Mouse (Mus musculus) left cerebral cortex, adult 2 months (tissue): ENCODE measurements around the gene C1qtnf9. TPM values are rescaled to one million over a fixed set of nuclear protein-coding genes. Genes with fewer than 3 reads are reported as not detected.
A peak's percentile ranks its signal among the peaks of the same experiment; 100 is the strongest.

ENCODE experiments used
- DNase-seq, 2 experiments: peaks; one replicate each; pipeline ENCODE4 v3.0.0; 2021 to 2022; ENCODE audit warnings: low spot score in 2 of 2, mixed read lengths in 1 of 2; ENCODE audit errors: extremely low spot score in 1 of 2
- H3K27ac ChIP-seq: fragments of 200-600 bp; 2 replicates; pipeline ENCODE4 v1.8.1; 2022
- H3K4me3 ChIP-seq: fragments of 200-600 bp; 2 replicates; pipeline ENCODE4 v1.8.1; 2022
- CTCF ChIP-seq: fragments of 200-600 bp; IDR thresholded peaks from 2 replicates; pipeline ENCODE4 v1.8.1; 2022; ENCODE audit warnings: antibody characterized with exemption, mild to moderate bottlenecking, moderate library complexity
- intact Hi-C: fragments of 180-260 bp; cut with DNase I; formaldehyde crosslinking; loops from one replicate; pipeline ENCODE4 v1.15.1; 2025
- total RNA-seq, 2 experiments: library from RNA; stranded (reverse); gene quantifications; 2 replicates each; pipeline ENCODE4 v1.2.3; 2021

The C1qtnf9 gene
- total RNA-seq, 2 experiments from 2014 or later: 0.23 to 0.30 TPM

DNA sequence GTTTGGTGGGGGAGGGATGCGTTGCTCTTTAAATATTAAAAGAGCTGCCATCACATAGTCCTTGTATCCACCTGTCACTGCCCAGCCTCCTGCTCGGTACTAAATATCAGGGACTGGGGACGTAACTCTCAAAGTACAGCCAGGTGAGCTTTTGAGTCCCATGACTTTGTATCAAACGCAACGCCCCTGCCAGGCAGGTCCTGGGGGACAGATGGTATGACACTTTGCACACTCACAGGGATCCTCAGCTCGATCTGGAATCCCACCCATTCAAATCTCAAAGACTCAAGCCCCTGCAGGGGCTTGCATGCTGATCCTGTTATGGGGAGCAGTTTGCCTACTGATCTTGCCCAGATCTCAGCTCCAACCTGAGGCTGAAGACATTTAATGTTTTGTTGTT lies 2.7 kb downstream of the C1qtnf9 start:
- Histone ChIP-seq H3K27ac (no peak overlapping the region), H3K4me3 (no peak overlapping the region)
- TF ChIP-seq CTCF: no peak
- intact Hi-C loops: loop anchor here (2.0 to 5.0 kb wide), 3 partner anchors 60 to 258 kb away; no protein-coding TSS in a partner anchor
- no peak for DNase-seq

DNA sequence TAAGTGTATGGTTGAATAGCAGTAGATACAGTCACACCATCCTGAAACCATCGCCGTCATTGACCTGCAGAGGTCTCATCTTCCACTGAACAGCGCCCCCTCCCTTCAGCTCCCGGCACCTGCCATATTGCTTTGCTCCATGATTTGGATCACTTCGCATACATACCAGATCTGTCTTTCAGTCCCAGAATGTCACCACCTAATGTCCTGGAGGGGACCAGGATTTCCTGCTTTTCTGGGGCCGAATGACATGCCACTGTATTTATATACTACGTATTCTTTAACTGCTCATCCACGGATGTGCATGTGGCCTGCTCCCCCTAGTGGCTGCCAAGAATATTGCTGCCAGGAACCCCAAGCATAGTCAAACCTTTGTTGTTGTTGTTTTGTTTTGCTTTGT lies 3.1 kb downstream of the C1qtnf9 start:
- Histone ChIP-seq H3K27ac (no peak overlapping the region), H3K4me3 (peak overlapping the region; percentile 46)
- DNase-seq: peak; percentile 61 to 66
- peak; percentile 95 for TF ChIP-seq CTCF
- intact Hi-C loops: loop anchor here (2.0 to 5.0 kb wide), 3 partner anchors 60 to 258 kb away; no protein-coding TSS in a partner anchor

DNA sequence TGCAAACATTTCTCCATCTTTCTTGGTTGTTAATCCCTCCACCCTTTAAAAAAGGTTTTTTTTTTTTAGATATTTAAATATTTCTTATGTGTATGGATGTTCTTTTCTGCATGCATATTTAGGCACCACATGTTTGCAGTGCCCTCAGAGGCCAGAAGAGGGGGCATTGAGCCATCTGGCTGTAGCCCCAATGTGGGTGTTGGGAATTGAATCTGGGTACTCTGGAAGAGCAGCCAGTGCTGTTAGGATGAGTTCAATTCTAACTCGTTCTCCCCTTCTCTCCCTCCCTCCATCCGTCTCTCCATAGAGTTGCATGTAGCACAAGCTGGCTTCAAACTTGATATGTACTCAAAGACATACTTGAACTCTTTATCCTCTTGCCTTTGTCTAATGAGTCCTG lies 5.5 kb downstream of the C1qtnf9 start:
- H3K27ac ChIP-seq: no peak overlapping the region
- intact Hi-C loops: loop anchor here (5.0 kb wide), 1 partner anchor 246 kb away; no protein-coding TSS in a partner anchor
- H3K4me3 ChIP-seq: no peak overlapping the region
- no peak; the same call in 1 of the 2 replicates for TF ChIP-seq CTCF
- no peak for DNase-seq

DNA sequence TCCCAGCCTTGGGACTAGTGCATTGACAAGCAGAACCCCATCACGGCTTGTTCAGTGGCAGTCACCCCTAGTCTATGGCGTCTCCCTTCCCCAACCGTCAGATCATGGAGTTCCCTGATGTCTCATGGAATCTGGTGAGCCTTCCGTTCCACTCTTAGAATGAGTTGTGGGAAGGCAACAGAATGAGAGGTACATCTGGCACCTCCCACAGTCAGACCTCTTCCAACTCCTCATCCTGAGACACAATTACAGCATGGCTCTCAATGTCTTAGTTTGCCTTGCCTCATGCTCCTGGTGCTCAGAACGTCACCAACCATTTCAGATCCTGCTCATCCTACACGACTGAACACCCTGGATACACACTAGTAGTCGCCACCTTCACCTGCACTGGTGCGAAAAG lies 8.6 kb downstream of the C1qtnf9 start:
- Histone ChIP-seq H3K4me3 (no peak overlapping the region), H3K27ac (no peak overlapping the region)
- intact Hi-C loops: no loop called here
- TF ChIP-seq CTCF: no peak
- DNase-seq: no peak

DNA sequence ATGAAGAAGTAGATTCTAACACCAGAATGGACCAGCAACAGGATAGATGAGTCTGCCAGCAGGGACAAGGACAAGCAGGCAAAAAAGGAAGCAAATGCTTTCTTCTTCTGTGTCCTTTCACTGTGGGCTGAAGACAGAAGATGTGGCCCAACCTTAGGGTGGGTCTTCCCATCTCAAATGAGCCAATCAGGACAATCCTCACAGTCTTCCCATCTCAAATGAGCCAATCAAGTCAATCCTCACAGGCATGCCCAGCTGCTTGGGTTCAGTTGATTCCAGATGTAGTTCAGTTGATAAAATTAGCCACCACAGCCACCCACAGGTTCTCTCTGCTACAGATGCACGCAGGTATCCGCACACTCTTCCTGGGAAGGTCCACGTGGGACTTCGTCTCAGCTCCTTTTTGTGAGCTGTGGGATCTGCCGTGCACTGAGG lies 9.6 kb downstream of the C1qtnf9 start:
- intact Hi-C loops: no loop called here
- DNase-seq: no peak
- H3K4me3 ChIP-seq: no peak overlapping the region
- no peak overlapping the region for H3K27ac ChIP-seq
- TF ChIP-seq CTCF: no peak

DNA sequence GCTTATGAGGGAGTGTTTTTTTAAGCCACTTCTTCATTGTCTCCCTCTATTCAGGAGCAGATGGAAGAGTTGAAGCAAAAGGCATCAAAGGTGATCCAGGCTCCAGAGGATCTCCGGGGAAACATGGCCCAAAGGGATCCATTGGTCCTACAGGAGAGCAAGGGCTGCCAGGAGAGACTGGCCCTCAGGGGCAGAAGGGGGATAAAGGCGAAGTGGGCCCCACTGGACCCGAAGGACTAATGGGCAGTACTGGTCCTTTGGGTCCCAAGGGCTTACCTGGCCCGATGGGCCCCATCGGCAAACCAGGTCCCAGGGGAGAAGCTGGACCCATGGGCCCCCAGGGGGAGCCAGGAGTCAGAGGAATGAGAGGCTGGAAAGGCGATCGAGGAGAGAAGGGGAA lies 11.3 kb downstream of the C1qtnf9 start:
- Histone ChIP-seq H3K27ac (no peak overlapping the region), H3K4me3 (no peak overlapping the region)
- no peak for TF ChIP-seq CTCF
- DNase-seq: no peak
- intact Hi-C loops: no loop called here

DNA sequence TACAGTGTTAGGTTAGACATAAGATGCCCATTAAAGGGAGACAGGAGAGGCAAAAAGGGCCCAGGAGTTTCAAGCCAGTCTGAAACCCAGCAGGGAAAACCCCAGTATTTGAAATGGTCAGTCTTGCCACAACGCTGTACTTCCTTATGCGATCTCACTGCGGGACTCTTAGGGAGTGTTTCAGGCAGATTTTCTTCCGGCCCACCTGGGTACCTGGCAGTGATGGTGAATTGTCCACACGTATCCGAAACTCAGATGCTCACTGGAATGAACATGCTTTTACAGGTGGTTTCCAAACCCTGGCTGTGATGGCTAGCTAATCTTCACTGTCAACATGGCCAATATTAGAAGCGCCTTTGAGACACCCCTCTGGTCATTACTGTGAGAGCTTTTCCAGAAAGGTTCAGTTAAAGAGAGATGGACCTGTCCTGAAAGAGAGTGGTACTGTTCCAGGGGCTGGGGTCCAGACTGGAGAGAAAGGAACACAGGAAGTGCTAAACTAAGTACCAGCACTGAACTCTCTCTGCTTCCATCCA lies 14.3 kb downstream of the C1qtnf9 start:
- H3K27ac ChIP-seq: no peak overlapping the region
- H3K4me3 ChIP-seq: no peak overlapping the region
- TF ChIP-seq CTCF: no peak
- no peak for DNase-seq
- intact Hi-C loops: no loop called here

DNA sequence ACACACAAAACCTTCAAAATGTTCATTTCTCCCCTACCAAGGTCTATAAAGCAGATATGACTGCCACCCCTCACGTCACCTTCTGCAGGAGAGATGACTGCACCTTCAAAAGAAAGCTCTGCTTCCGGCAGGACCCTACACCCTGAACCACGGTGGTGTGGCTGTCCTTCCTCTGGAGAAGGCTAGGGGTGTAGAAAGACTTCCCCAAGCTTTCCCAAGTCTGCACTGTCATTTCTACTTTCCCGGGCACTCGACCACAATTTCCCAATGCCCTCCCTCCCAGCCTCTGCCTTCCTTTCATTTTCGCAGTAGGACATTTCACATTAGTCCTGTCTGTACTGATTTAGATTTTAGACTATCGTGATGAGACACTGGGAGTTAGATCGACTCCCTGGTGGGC lies 15.3 kb downstream of the C1qtnf9 start:
- Histone ChIP-seq H3K4me3 (no peak overlapping the region), H3K27ac (no peak overlapping the region)
- no peak for DNase-seq
- no peak for TF ChIP-seq CTCF
- intact Hi-C loops: no loop called here

DNA sequence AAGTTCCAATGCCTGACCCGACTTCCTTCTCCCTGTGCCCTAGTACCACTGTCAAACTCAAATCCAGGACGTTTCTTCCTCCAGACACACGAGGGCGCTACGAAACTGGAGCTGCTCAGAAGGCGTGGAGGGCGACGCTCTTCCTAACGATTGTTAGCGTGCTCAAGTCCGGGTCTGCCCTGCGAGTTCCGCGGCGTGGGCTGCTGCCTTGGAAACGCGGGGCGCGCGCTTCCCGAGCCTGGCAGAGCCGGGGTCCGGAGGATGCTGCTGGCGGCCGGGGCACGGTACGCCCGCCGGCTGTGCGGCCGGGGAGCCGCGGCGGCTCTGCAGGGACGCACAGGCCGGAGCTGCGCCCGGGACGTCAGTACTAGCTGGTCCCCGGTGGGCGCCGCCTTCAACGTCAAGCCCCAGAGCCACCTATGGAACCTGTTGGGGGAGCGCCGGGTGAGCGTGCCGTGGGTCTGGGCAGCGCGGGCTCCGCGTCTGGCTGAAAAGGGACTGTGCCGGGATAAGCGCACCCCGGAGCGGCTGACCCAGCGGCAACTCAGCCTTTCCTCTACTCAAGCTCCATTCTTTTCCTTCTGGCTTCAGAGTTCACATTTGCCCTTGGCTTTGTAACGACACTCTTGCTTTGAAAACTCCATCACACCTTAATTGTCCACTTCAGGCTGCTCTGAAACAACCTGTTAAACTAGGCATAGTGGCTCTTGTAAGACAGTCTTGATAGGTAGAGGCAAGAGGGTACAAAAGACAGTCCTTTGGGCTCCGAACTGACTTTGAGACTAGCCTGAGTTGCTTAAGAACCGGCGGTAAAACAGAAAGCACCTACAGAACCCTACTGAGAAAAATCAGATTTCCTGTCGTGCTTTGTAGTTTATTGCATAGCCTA lies 16.7 kb downstream of the C1qtnf9 start, which contains the start of gene Mipep:
Gene Mipep, plus strand, starts transcription at position 147 of the 889 bp plus-strand sequence.
- peak; percentile 89 for TF ChIP-seq CTCF
- peak within 1 kb of the TSS; percentile 86 for H3K27ac ChIP-seq
- intact Hi-C loops: no loop called here
- peak within 1 kb of the TSS; percentile 80 for H3K4me3 ChIP-seq
- DNase-seq: peak; percentile 83 to 85

DNA sequence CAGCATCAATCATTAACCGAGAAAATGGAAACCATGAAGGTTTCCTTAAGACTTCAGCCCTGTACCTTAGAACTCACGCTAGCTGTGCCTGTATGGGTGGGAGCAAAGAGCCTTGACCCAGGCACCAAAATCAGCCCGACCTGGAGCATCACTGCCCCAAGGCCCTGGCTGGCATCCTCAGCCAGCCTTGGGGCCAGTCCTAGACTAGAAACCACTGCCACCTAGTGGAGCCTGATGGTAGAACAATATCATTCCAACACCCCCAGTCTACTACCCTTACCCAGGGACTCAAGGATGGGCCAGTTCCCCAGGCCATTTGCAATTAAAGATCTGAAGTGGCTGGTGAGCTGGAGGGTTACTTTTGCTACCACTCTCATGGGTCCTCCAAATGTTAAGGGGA lies 22.2 kb downstream of the C1qtnf9 start:
- peak; percentile 48 to 55 for DNase-seq
- TF ChIP-seq CTCF: peak; percentile 78
- H3K4me3 ChIP-seq: no peak overlapping the region
- H3K27ac ChIP-seq: no peak overlapping the region
- intact Hi-C loops: no loop called here

DNA sequence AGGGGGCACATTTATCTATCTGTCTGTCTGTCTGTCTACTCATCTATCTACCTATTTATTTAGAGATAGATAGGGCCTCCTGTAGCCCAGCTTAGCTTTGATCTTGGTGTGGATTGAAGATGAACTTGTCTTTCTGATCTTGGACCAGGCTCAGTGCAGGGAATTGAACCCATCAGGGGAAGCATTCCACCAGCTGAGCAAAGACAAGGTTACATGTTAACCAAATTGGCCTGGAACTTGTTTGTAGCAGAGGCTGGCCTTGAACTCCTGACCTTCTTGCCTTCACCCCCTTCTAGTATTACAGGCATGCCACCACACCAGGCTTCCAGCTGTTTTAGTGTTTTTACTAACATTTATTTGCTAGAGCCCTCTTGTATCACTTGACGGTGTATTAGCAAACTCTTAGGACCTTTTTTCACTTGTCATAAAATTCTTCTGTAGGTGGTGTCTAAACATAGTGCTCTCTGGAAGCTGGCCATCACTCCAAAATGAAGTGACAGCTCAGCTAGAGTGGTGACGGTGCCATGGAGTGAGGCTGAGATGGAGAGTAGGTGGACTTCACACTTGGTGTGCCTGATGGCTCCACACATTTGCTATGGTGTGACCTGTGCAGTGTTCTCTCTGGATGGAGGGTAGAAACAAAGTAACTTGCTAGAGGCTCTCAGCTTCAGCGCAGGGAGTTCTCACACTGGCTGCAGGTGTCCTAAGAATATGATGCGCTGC lies 28.8 kb downstream of the C1qtnf9 start:
- H3K4me3 ChIP-seq: no peak overlapping the region
- intact Hi-C loops: no loop called here
- TF ChIP-seq CTCF: no peak
- no peak overlapping the region for H3K27ac ChIP-seq
- no peak for DNase-seq

DNA sequence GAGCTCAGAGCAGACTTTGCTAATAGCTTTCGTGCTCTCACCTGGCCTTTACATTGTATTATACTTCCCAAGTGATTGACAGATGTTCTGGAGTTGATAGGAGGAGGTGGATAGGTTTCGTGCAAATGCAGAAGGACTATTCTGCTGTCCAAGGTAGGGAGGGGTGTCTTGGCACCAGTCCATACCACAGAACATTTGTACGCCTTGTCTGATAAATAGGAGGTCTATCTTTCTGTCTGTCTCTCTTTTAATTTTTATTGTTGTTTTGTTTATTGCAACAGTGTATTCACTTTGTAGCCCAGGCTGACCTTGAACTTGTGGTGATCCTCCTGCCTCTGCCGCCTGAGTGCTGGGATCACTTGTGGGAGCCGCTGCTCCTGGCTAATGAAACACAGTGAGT lies 29.7 kb downstream of the C1qtnf9 start:
- intact Hi-C loops: no loop called here
- no peak for DNase-seq
- no peak overlapping the region for H3K4me3 ChIP-seq
- H3K27ac ChIP-seq: no peak overlapping the region
- no peak for TF ChIP-seq CTCF
